Mouse (Mus musculus): ENCODE data around the gene Gcc1. TPM values are rescaled to one million over a fixed set of nuclear protein-coding genes. Genes with fewer than 3 reads are reported as not detected.

Gcc1 gene
- total and polyA plus RNA-seq, 3 experiments: 5.7 to 16.0 (median 15.3) TPM

Other genes with a start within 250 kb of the Gcc1 start
- gene Zfp800, start 30.4 kb downstream of the Gcc1 start, total RNA-seq (2021): 10 to 100 TPM; 18.8 to 40.5 TPM
- 5.2 and 8.3 TPM in 2 replicates for gene Zfp800, start 30.4 kb downstream of the Gcc1 start, polyA plus RNA-seq (2012; rRNA removed)
- gene Arf5, start 4.8 kb downstream of the Gcc1 start, total RNA-seq (2021): 100 to 1,000 TPM; 155 to 158 TPM
- gene Arf5, start 4.8 kb downstream of the Gcc1 start, polyA plus RNA-seq (2012; rRNA removed): 484 and 569 TPM in 2 replicates
- not detected for gene Fscn3, start 601 bp downstream of the Gcc1 start, total RNA-seq (2021)
- not detected in 2 replicates for gene Fscn3, start 601 bp downstream of the Gcc1 start, polyA plus RNA-seq (2012; rRNA removed)
- not detected for gene Pax4, start 21.0 kb upstream of the Gcc1 start, total RNA-seq (2021)
- gene Pax4, start 21.0 kb upstream of the Gcc1 start, polyA plus RNA-seq (2012; rRNA removed): not detected in 2 replicates
- 100 to 1,000 TPM; 127 to 145 TPM for gene Snd1, start 46.7 kb upstream of the Gcc1 start, total RNA-seq (2021)
- 122 and 155 TPM in 2 replicates for gene Snd1, start 46.7 kb upstream of the Gcc1 start, polyA plus RNA-seq (2012; rRNA removed)

Measured in adrenal gland, adult 2 months (tissue).